Mouse (Mus musculus): ENCODE data around the gene Edar. TPM values are rescaled to one million over a fixed set of nuclear protein-coding genes. Genes with fewer than 3 reads are reported as not detected.
A peak's percentile ranks its signal among the peaks of the same experiment; 100 is the strongest.
"Not testable (repeated sequence)": the region's sequence is repeated elsewhere in the genome, so short reads cannot be mapped to it uniquely, and the experiment has no call there.

Gene Edar
- 1 to 10 TPM in 2 of 4 experiments, under 1 TPM in 2; 0.15 to 2.5 (median 1.1) TPM for total RNA-seq (2022)

DNA sequence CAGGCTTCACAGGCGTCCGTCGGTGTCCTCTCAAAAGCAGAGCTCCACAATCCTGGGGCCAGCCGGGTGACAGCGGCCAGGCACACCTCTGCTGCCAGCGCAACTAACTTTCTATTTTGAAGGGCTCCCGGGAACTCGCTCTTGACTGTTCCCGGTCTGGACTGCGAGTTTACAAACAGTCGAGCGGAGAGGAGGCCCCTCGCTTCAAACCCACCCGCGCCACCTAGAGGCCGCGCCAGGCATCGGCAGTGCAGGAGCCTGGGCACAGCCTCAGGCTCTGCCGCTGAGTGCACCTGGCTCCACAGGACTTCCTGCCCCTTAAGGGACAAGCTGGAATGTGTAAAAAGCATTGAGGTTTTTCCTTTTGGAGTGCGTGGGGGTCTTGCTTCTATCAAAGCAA is at the start of gene Edar:
Edar (minus strand) TSS at position 122 of the 400 bp plus-strand sequence.
- peak; percentile 42 for DNase-seq

DNA sequence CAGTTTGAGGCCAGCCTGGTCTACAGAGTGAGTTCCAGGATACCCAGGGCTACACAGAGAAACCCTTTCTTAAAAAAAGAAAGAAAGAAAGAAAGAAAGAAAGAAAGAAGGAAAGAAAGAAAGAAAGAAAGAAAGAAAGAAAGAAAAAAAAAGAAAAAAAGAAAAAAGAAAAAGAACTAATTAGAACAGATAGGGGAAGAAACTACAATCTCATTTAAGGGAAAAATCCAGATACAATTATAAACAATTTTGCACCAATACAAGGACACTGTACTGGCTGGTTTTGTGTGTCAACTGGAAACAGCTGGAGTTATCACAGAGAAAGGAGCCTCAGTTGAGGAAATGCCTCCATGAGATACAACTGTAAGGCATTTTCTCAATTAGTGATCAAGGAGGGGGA is 42.7 kb upstream of the Edar start, which contains the start of gene Gm17542:
Gm17542 (minus strand) TSS at position 101 of the 400 bp plus-strand sequence.
- not testable (repeated sequence) for DNase-seq

DNA sequence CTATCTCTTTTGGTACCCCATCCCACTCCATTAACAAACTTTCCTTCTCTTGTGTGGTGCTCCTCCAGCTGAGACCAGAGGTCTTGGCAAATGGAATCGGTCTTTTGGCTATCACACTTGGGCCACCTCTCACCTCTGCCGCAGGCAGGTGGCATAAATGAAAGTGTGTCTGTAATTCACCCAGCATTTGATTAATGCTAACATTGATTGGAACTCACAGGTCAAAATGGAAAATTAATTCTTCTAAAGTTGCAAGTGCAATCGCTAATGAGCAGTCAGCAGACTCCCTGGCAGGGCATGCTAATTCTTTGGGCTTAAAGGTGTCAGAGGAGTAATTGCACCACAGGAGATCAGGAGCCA is 39.3 kb upstream of the Edar start:
- DNase-seq: no peak

DNA sequence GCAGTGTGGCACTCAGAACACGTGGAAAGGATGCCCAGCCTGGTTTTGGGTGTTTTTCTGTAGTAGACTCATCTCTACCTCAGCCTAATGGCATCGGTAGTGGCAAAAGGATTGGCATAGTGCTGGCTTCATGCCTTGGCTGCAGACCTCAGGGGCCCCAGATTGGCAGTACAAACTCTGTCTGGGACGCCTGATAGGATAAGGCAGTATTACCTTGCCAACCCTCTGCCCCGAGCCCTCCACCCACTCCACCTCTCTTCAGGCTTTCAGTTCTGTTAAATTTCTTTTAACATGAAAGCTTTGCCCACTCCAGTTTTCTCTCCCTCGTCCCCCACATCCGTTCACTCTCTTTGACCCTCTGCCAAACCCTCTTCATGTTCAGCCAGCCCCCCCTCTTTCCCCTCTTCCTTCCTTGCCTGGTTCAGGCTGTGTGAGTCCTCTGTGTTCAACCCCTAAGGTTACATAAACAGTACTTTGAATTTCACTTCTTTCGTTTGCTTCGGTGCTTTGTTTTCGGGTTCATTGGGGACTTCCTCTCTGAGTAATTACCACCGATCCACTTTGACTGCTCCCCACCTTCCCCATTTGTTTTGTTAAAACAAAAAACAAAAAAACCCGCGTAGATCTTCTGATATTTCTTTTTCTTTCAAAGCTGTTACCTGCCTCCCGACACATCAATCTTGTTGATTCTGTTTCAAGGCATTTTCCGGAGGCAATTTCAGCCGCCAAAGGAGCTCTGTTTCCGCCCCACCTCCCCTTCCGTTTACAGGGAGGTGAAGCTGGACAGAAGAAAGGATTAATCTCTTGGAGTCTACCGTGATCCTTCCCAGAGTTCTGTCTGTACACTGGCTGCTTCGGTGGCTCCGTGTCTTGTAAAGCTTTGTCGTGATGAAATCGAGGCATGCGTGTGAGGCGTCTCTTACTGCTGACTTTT is 38.7 kb upstream of the Edar start:
- DNase-seq: no peak

DNA sequence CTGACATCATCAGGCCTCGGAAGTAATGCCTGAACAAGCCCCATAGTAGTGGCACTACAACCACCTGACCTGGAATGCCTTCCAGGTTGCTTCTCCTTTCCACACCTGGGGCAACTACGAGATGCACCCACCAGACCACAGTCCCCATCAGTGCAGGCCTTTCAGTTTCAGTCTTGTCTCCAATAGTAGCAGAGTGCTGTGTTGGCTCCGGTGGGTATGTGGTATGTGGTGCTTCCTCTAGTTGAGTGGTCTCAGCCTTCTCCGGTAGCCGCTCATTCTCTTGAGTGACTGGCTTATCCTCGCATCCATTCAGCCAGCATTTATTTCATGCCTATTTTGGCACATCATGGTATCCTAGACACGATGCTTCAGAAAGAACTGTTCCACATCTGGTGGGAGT is 37.8 kb upstream of the Edar start:
- DNase-seq: no peak

DNA sequence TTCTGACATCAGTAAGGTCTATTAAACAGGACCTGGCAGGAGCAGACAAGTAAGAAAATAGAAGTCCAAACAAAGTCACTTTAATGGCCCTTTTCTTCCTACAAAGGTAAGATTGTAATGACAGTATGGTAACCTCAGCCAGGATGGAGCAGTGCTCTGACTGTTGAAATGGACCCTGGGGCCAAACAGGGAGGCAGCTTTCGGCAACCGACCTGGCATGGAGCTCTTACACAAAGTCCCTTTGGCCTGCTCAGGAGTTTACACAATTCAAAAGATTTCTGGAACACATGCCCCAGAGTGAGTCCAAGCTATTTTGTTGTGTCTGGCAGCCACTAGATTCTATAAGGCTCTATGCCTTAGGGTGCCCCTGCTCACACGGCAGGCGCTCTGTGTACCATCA is 33.6 kb upstream of the Edar start:
- DNase-seq: no peak

DNA sequence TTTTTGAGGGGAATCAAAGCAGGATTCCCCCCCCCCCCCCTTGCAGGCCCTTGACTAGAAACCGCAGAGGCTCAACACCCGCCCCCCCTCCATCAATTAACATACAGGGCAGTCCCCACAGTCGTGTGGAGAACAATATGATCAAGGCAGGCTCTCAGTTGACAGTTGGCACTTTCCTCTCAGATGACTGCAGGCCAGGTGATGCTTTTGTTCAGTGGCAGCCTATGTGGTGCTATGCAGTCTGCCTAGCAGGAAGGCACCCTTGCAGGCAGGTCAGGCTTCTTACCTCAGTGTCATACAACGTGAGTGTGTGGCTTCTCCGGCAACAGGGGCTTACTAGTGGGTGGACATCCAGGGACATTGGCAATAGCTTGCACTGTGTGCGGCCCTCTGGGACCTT is 25.1 kb upstream of the Edar start:
- DNase-seq: no peak

DNA sequence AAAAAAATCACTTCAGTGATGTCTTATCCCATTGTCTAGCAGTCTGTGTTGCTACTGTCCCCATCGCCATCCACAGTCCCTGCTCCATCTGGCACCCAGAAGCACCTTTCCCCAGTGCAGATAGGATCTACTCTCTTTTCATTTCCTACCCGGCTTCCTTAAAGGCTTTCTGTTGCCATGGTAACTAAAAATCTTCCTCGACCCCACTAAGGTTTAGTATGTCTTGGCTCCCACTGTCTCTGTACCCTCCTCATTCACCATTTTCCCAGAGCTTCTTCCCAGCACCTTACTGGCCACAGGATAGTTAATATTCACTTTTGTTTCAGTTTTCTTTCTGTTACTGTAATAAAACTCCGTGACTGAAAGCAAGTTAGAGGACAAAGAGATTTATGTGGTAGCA is 24.7 kb upstream of the Edar start:
- no peak for DNase-seq

DNA sequence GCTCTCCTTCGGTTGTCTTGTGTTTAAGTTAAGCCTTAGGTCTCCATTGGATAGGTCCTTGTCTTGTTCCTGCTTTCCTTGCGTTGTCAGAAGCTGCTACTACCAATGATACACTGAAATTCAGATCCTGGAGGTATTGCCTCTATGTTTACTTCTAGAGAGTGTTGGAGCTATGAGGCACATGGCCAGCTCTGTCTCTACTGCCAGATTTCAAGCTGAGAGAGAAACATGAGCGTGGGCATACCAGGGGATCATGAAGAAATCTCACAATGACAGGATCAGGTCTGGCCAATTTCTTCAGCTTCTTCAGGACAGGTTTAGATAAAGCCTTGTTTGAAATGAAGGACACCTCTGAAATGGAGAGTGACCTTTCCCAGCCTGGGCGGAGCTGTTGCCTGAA is 23.5 kb upstream of the Edar start:
- no peak for DNase-seq

DNA sequence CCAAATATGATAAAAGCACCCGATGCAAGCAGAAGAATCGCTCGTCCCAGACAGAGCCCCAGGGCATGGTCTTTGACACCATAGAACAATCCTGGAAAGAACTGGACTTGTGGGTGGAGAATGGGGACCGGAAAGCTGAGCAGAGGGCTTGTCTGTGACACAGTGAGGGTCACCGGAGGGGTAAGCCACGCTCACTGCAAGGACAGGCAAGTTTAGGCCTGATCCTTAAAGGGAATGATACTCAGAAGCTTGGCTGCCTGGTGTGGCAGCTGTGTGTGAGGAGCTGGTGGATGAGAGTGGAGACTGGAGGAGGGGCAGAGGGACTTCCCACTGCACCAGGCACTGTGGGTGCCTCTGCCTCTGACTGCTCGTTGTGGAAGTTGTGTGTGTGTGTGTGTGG is 15.6 kb upstream of the Edar start:
- no peak for DNase-seq

DNA sequence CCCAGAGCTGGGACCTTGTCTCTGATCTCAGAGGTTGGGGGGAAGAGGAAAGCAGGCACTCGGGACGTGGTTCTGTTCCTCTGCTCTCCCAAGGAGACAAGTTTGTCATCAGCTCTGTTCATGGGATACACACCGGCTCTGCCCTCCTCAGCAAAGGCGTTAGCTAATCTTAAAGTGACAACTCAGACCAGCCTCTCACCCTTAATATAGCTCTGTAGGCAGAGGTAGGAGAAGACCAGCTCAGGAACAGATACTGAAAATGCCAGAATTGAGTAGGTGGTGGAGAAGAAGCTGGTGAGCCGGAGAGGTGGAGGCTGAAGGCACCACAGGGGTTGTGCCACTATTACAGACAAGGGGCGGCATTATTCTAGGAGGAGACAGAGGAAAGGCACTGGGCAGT is 3.8 kb upstream of the Edar start:
- no peak for DNase-seq

DNA sequence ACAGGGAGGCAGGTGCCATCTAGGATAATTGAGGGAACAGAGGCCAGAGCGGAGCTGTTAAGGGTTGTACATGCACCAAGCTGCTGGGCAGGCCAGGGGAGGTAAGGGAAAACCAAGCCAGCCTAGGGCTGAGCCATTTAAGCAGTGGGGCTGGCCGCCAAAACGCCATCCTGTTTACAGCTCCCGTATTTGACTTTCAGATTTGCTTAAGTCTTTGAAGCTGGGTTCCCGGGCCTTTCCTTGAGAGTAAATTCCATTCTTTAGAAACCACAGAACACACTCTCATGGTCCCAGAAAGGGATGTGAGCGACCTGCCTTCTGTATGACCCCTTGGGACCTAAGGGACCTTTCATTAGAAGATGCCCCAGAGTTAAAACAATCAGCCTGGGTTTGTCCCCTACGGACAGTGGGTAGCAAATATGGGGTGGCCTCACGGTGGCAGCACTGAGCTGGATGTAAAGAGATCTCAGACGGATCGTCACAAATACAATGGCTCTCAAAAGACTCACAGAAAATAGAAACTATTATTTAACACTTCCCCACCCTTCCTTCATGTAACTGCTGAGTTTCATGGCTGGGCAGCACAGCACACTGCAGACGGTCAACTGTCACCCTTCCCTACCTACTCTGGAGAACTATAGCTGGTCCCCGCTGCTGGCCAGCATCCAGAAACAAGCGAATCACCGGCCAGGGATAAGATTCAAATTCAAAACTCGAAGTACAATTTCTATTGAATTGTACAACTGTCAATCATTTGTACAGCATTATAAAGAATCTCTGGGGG is 2.0 kb downstream of the Edar start:
- peak; percentile 21 for DNase-seq

DNA sequence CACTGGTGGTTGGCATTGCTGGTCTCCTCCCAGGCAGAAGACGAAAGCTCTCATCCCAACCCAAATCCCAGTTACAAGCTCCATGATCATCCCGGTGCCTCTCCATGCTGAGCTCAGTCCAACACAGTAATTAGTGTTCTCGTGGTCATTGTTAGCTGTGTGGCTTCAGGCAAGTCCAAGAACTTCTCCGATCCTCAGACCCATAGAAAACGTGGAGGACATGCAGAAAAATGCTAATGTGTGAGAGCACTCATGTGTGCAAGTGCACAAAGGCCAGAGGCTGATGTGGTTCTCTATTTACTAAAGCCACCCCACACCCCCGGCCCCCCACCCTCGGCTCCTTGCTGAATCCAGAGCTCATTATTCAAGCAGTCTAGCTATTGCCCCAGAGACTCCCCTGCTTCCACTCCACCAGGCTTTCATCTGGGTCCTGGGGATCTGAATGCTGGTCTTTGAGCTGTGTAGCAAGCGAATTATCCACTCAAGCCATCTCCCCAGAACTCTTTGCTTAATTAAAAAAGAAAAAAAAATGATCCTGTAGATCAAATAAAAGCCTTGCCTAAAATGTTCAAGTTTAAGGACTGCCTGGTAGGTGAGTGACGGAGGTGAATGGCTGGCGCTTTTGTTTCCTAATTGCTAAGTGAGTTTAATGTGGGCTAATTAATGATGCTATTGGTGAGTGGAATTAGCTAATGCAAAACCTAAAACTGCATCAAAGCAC is 2.7 kb downstream of the Edar start:
- no peak for DNase-seq

DNA sequence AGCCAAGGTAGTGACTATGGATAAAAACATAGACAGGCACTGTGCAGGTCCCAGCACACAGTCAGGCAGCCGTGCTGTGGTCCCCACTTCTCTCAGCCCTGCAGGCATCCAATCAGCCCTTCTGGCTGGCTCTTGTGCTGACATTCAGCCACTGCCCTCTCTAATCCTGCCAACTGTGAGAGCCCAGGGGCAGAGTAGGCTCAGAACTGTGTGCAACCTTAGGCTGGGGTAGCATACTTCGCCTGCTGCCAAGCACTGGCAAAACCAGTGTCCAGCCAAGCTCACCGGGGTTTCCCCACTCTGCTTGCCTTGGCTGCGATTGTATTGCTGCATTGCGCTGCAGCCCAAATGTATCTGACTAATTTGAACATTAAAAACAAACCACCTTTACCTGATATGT is 11.6 kb downstream of the Edar start:
- peak; percentile 6 for DNase-seq

DNA sequence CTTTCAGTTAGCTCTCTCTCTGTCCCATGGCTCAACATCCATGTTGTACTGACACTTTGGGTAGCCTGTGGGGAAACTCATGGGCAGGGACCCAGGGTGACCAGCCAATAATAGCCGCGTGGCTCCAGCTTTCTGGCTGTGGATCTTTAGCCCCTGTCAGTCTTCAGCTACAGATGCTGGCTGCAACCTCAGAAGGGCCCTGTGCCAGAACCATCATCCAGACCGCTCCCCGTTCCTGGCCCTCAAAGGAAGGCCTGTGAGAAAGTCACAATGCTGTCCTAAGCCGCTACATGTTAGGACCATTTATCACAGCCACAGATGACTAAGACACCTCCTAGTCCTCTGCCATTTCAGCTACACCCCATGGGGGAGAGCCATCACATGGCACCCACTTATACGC is 12.0 kb downstream of the Edar start:
- DNase-seq: no peak

DNA sequence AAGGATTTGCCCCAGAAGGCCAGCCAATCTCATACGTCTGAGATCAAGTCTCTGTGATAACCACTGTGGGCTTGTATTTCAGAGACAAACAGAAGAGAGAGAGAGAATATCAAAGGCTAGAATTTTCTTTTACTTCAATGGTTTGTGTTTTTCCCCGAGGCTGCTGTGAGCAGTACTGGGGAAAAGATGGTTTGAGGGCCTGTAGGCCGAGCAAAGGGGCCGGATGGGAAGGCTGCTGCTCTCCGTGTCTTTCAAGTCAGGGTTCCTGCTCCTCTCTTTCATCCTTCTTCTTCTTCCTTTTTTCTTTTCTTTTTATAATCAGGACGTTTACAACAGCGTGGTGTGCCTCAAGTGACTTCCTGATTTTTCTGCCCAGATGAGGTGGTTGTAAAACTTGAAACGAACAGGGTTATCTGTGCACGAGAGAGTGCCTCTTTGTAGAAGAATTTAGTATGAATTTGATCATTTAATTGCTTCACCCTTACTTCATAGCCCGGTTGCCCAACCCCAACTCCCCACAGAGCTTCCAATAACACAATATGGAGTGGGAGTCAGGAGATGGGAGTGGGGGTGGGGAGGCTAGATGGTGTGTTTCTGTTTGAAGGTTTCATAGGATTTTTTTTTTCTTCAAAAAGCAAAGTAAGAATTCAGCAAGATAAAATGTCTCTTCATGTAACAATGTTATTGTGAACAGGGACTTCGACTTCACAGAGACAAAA is 16.0 kb downstream of the Edar start:
- DNase-seq: no peak

DNA sequence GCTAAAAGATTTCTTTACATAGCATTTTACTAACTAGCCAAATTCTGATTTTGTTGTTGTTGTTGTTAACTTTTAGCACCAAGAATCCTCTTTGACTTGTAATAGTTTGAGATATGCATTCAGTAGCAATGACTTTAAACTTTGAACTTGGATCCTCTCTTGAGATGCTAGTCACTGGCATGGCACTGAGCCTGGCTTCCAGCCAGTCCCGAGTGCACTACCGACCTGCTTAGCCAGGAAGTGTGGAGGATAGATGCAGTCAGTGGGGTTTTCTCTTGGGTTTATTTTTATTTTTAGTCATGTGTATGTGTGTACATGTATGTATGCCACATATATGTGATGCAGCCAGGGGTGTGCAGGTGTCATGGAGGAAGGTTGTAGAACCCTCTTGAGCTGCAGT is 17.7 kb downstream of the Edar start:
- DNase-seq: no peak

DNA sequence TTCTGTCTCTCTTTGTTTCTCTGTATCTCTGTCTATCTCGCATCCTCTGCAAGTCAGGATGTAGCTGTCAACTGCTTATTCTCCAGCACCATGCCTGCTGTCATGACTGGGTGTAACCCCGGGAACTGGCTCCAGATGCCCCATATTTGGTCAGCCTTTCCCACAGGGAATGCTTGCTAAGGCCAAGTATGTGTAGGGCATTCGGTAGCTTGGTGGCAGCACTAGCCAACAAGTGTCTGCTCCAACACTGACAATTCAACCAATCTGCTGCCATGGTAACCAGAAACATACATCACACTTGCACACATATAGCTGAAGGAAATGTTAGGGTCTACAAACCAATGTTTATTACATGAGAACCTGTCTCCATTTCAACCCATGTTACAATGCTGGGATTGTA is 21.8 kb downstream of the Edar start:
- no peak for DNase-seq

DNA sequence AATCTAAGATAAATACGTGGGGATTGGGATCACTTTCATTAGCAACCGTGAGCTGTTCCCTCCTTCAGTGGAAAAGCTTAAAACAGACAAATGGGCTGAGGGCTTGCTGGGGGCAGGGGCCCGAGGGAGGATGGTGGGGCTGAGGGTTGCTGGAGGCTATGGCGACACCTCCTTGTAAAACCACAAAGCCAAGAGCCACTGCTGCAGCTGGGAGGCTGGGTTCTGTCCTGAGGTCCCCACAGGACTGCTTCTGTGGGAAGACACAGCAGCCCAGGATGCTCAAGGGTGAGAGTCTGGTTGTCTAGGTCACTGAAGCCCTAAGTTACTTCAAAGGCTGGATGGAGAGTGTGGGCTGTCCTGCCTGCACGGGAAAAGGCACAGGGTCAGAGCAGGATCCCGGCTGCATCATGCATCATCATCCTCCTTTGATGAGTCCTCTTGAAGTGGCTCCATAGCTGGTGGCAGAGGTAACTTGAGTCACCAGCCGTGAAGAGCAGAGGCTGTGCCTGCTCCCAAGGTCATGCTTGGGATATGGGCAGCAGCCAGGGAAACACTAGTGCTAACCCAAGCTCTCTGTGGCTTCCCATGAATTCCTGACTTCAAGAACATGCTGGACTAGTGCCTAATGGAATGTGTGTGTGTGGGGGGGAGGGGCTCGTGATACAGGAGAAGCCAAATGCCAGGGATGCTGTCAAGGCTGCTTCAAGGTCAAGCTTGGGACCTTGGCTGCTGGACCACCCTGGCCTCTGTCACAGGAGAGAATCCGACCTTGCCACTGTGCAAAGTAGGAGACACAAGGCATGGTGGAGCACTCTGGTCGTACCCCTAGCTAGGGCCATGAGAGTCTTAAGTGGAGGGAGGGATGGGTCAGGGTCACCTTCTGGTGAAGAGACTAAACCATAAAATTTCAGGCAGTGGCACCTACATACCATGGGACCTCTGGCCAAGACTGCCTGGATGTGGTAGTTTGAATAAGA is 22.7 kb downstream of the Edar start:
- DNase-seq: peak; percentile 24

DNA sequence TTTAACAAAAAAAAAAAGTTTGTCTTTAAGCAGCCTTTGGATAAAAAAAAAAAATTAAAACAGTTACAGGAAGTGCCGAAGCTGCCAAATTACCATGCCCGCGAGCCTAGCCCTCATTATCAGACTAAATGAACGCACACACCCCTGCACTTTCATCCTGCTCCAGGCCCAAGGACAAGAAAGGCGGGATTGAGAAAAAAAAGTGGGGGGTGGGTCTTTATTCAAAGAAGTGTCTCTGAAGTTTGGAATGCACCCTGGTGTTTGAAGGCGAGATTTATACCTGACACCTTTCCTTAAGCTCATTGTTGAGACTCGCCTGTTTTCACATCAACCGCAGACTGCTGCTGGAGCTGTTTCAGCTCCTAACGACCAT is 23.4 kb downstream of the Edar start:
- no peak for DNase-seq
